Mouse (Mus musculus) myocyte (in vitro differentiated cells): ENCODE data around the gene Atp6v1g2.

Experiments
- CEBPB ChIP-seq: IDR thresholded peaks from 2 replicates; pipeline ENCODE4 v1.6.1; 2011; ENCODE audit warnings: mild to moderate bottlenecking, moderate library complexity; ENCODE audit not compliant: poor library complexity, insufficient read depth, severe bottlenecking
- E2F4 ChIP-seq: IDR thresholded peaks from one replicate; pipeline ENCODE4 v1.6.1; 2011; ENCODE audit warnings: mild to moderate bottlenecking, control low read depth, moderate library complexity; ENCODE audit not compliant: insufficient read depth
- MAX ChIP-seq: IDR thresholded peaks from one replicate; pipeline ENCODE4 v1.6.1; 2011; ENCODE audit warnings: low read depth, mild to moderate bottlenecking, control low read depth
- MYOD1 ChIP-seq, 3 experiments: IDR thresholded peaks; one replicate each; pipeline ENCODE4 v1.6.1; 2011; ENCODE audit warnings: control low read depth in 2 of 3, low read depth in 2 of 3, mild to moderate bottlenecking in 2 of 3, moderate library complexity in 1 of 3; ENCODE audit not compliant: insufficient read length in 2 of 3, control insufficient read depth in 1 of 3
- MYOG ChIP-seq, 3 experiments: IDR thresholded peaks; one replicate each; pipeline ENCODE4 v1.6.1; 2011; ENCODE audit warnings: control low read depth in 2 of 3, low read depth in 2 of 3, mild to moderate bottlenecking in 2 of 3; ENCODE audit not compliant: insufficient read length in 2 of 3, control insufficient read depth in 1 of 3, insufficient read depth in 1 of 3
- POLR2A ChIP-seq: IDR thresholded peaks from one replicate; pipeline ENCODE4 v1.6.1; 2011; ENCODE audit warnings: low read depth, mild to moderate bottlenecking, control low read depth, moderate library complexity; ENCODE audit not compliant: insufficient read length
- POLR2AphosphoS2 ChIP-seq: IDR thresholded peaks from one replicate; pipeline ENCODE4 v1.6.1; 2011; ENCODE audit warnings: low read depth, control low read depth; ENCODE audit not compliant: insufficient read length
- REST ChIP-seq: IDR thresholded peaks from one replicate; pipeline ENCODE4 v1.6.1; 2011; ENCODE audit warnings: mild to moderate bottlenecking, control low read depth, moderate library complexity; ENCODE audit not compliant: insufficient read depth, insufficient read length
- SRF ChIP-seq: IDR thresholded peaks from one replicate; pipeline ENCODE4 v1.6.1; 2011; ENCODE audit warnings: low read depth; ENCODE audit not compliant: control insufficient read depth, insufficient read length
- TCF12 ChIP-seq: IDR thresholded peaks from one replicate; pipeline ENCODE4 v1.6.1; 2011; ENCODE audit warnings: mild to moderate bottlenecking, control low read depth; ENCODE audit not compliant: poor library complexity, insufficient read depth, severe bottlenecking
- TCF3 ChIP-seq: IDR thresholded peaks from one replicate; pipeline ENCODE4 v1.6.1; 2011; ENCODE audit warnings: low read depth, control low read depth; ENCODE audit not compliant: insufficient read length
- USF1 ChIP-seq: IDR thresholded peaks from one replicate; pipeline ENCODE4 v1.6.1; 2011; ENCODE audit warnings: low read depth, mild to moderate bottlenecking, control low read depth, moderate library complexity

DNA sequence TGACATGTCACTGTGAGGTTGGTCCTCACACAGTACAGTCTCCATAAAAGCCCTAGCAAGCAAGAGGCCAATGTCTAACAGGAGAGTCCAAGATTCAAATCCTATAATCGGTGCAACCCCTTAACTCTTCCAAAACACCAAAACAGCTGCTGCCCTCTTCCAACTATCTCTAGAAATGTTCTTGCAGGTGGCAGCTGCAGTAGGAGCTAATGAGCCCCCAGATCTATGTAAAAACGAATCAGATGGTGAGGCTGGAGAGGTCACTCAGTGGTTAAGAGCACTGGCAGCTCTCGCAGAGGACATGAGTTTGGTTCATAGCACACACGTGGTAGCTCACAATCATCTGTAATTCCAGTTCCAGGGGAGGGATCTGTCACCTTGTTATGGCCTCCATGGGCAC lies 22.2 kb downstream of the Atp6v1g2 start:
- TF ChIP-seq POLR2A (no peak), E2F4 (no peak), POLR2AphosphoS2 (no peak), MYOG (IDR thresholded peaks at IDR 0.05; ENCODE audit: control insufficient read depth in 1 of 3, insufficient read depth in 1 of 3, insufficient read length in 2 of 3, low read depth in 2 of 3) (no peak), TCF12 (no peak), SRF (no peak), MYOD1 (IDR thresholded peaks at IDR 0.05; ENCODE audit: control insufficient read depth in 1 of 3, insufficient read length in 2 of 3, low read depth in 2 of 3) (no peak), MAX (no peak), USF1 (no peak), CEBPB (no peak), TCF3 (no peak), REST (no peak)
